Mouse (Mus musculus) olfactory bulb, adult 2 months (tissue): ENCODE measurements around the gene Zdhhc9.

Experiments
- CTCF ChIP-seq: fragments of 200-500 bp; IDR thresholded peaks from 2 replicates; pipeline ENCODE4 v1.5.1; 2012; ENCODE audit warnings: low read depth, mild to moderate bottlenecking, low read length, moderate library complexity; ENCODE audit not compliant: insufficient read depth
- POLR2A ChIP-seq: fragments of 200-500 bp; IDR thresholded peaks from 2 replicates; pipeline ENCODE4 v1.6.1; 2012; ENCODE audit warnings: mild to moderate bottlenecking, low read depth, low read length, moderate library complexity; ENCODE audit not compliant: insufficient read depth

- TF ChIP-seq CTCF (no peak), POLR2A (no peak)
Measured at GRCm38 (mm10) chrX:48147741-48148186, 60.9 kb downstream of the Zdhhc9 start.
